Mouse (Mus musculus) CD4-positive naive resting alpha-beta T cell, adult 76 days (primary cell): ENCODE results near the gene Defa2. TPM values are rescaled to one million over a fixed set of nuclear protein-coding genes. Genes with fewer than 3 reads are reported as not detected.

ENCODE experiments used
- total RNA-seq: library from RNA; stranded (reverse); gene quantifications from one replicate; pipeline ENCODE4 v1.2.4, GENCODE M21; 2023

The Defa2 gene
- not detected for total RNA-seq

GRCm38 (mm10) chr8:21378215-21378614 lies at the start of gene Defa2:
Gene Defa2 (plus strand): TSS chr8:21378515.

GRCm38 (mm10) chr8:21391511-21391910 lies 13.2 kb downstream of the Defa2 start, which contains the start of gene Defa33:
Gene Defa33 (plus strand): TSS chr8:21391811.

DNA sequence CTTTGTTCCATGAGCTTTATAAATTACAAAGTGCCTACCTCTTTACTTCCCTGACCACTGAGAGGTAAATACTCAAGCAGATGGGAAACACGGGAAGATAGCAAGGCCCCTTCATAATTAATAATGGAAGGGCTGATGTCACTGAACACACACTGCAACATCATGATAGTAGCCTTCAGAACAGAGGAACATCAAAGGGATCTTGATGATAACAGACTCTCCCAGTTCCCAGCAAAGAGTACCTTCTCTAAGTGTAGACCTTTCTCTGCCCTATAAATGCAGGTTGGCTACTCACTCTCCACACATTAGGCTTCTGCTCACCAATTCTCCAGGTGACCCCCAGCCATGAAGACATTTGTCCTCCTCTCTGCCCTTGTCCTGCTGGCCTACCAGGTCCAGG lies 48.8 kb downstream of the Defa2 start, which contains the start of gene Defa36:
TSS of gene Defa36 (plus strand) at position 301 of the 400 bp plus-strand sequence.

Other genes with a start within 250 kb of the Defa2 start
- not detected for gene Defa30, start 243.9 kb upstream of the Defa2 start, total RNA-seq
- gene Defa22, start 216.2 kb upstream of the Defa2 start, total RNA-seq = not detected
- gene Defa31, start 186.9 kb upstream of the Defa2 start, total RNA-seq = not detected
- gene Gm15293, start 177.0 kb upstream of the Defa2 start, total RNA-seq = not detected
- not detected for gene Gm15292, start 128.8 kb upstream of the Defa2 start, total RNA-seq
- gene Defa27, start 63.0 kb upstream of the Defa2 start, total RNA-seq = not detected
- not detected for gene Defa29, start 51.5 kb upstream of the Defa2 start, total RNA-seq
- gene Defa33, start 13.3 kb downstream of the Defa2 start, total RNA-seq = not detected
- gene Defa36, start 48.9 kb downstream of the Defa2 start, total RNA-seq = not detected
- not detected for gene Gm7849, start 78.0 kb downstream of the Defa2 start, total RNA-seq
- gene Defa20, start 130.7 kb downstream of the Defa2 start, total RNA-seq = not detected
- gene Defa32, start 150.5 kb downstream of the Defa2 start, total RNA-seq = not detected
- not detected for gene Defa37, start 186.9 kb downstream of the Defa2 start, total RNA-seq
- gene Defa28, start 204.5 kb downstream of the Defa2 start, total RNA-seq = not detected
- not detected for gene Gm7861, start 216.0 kb downstream of the Defa2 start, total RNA-seq
- gene Defa26, start 239.7 kb downstream of the Defa2 start, total RNA-seq = not detected